Mouse (Mus musculus): ENCODE results near the gene Letm1.

Letm1 gene

DNA sequence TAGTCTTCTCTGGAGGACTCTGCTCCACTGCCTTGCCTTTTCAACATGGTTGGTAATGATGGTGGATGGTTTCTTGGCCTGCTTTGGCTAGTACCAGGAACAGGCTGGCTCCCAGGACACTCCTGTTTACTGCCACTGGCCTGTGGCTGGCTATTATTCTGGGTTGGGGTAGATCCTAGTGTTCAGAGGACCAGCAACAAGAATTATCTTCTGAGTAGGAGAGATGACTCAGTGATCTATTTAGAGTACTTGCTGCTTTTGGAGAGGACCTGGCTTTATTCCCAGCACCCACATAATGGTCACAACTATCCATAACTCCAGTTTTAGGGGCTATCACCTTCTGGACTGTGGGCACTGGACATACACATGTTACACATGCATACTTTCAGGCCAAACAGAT lies 44.3 kb downstream of the Letm1 start:
- DNase-seq (ENCODE audit: low read depth) = peak; percentile 7

DNA sequence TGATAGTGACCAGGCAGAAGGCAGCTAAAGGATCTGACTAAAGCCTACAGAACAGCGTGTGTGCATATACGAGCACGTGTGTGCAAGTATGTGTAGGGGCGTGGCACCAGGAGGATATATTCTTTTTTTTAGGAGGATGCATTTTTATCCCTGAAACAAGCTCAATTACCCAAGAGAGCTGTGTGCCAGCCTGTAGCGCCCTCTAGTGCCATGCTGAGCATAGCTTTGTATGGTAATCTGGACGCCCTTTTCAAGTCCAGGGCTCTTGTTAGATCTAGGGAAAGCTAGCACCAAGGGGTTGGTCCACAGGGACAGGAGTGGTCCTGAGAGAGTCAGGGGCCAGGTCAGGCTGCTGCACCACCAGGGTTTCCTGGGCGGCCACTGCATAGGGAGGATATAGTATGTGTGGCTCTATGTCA lies 44.7 kb downstream of the Letm1 start:
- peak; percentile 78 for DNase-seq (ENCODE audit: low read depth)

DNA sequence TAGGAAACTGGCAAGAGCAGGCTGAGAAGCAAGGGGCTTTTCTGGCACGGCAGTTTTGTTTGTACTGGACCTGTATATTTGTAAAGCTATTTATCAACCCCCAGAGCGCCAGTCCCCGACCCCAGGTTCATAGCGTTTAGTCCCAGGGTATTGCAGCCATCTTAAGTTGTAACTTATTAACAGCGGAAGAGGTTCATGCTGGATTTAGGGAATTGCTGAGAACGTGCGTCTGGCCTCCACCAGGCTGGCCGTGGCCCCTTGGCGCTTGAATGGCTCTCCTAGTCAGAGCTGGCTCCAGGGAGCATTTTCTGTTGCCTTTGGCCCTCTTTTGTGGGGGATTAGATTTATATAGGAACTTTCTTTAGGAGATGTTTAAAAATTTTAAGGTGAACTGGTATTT lies 46.4 kb downstream of the Letm1 start:
- DNase-seq (ENCODE audit: low read depth) = no peak

DNA sequence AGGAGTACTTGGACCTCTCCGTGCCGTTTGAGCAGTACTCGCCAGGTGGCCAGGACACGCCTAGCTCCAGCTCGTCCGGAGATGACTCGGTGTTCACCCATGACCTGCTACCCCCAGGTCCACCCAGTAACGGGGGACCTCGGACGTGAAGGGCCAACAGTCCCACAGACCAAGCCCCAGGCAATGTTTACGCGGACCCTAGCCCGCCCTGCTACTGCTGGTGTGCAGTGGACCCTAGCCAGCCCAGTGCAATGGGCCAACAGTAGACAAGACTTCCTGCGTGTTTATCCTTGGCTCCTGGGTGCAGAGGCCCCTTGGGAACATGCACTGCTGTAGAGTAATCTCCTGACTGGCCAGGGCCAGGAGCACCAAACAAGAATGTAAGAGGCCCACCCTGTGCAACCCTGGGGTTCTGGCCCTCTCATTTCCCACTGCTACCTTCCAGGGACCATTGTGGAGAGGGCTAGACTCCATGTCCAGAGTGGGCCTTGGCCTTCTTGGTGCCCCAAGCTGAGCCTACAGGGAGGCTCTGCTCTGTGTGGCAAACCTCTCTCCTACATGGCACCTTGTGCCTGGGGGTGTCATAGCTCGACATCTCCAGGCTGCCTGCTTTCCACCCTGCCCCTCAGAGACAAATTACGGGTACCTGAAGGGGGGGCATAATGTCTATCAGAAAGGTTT lies 47.1 kb downstream of the Letm1 start:
- no peak for DNase-seq (ENCODE audit: low read depth)

DNA sequence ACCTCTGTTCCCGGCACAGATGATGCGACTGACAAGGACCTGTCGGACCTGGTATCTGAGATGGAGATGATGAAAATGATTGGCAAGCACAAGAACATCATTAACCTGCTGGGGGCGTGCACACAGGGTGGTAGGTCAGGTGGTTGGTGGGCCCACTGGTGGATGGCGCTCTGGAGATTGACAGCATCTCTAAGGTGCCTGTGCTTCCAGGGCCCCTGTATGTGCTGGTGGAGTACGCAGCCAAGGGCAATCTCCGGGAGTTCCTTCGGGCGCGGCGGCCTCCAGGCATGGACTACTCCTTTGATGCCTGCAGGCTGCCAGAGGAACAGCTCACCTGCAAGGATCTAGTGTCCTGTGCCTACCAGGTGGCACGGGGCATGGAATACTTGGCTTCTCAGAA lies 48.8 kb downstream of the Letm1 start:
- DNase-seq (ENCODE audit: low read depth) = no peak

DNA sequence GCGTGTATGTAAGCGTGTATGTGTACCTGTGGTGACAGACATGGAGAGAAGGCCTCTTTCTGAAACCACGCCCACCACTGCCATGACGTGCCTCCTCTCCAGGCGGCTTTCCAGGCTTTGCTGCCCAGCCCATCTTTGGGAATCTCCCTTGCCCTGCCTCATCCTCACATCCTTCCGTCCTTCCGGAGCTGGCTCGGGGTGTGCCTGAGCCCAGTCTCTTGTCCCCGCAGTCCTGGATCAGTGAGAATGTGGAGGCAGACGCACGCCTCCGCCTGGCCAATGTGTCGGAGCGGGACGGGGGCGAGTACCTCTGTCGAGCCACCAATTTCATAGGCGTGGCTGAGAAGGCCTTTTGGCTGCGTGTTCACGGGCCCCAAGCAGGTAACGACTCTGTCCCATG lies 51.6 kb downstream of the Letm1 start:
- DNase-seq (ENCODE audit: low read depth) = no peak

DNA sequence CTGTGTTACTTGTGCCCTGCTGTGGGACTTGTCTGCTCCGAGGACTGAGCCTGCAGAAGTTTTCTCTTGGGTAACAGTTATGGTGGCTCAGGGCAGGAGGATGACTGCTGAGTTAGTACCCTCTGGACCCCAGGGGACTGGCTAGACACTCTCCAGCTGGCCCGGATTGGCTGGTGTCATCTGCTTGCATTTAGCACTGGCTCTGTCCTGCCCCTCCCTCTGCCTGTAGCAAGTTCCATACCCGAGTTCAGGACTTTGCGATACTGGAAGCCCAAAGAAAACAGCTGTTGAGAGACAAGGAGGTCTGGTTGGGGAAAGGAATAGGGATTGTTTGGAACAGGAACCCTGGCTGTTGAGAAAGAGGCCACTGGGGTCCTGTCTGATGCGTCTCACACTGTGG lies 52.1 kb downstream of the Letm1 start:
- no peak for DNase-seq (ENCODE audit: low read depth)

DNA sequence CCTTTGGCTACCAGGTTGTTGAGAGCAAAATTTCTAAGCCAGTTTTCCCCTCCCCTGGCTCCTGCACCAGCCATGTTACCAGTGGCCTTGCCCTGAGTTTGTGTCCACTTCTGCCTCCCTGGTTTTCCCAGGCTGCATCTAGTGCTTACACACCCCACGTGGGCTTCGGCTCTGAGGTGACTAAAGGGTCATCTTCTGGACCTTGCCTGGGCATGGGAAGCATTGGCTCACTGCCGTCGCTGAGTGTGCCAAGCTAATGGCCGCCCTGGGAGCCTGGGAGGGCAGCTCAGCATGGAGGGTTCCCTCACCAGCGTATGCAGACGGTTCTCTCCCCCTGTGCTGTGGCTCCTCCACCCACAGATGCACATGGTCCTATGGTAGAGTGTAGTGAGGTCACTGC lies 53.8 kb downstream of the Letm1 start:
- peak; percentile 31 for DNase-seq (ENCODE audit: low read depth)

DNA sequence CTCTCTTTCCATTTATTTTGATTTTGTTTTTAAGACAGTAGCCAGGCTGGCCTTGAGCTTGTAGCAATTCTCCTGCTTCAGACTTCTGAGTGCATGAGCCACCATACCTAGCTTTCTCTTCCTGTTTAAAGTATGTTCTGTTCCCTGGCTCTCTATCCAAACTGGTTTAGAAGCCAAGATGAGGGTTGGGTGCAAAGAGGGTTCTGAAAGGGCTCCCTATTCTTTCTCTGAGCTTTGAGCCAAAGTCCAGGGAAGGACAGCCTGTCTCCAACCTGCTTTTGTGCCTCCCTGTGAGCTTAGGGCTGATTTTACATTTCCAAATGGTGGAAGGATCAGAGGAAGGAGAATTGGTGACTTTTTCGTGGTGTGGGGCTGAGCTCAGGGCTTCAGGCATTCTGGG lies 55.7 kb downstream of the Letm1 start:
- DNase-seq (ENCODE audit: low read depth) = no peak

DNA sequence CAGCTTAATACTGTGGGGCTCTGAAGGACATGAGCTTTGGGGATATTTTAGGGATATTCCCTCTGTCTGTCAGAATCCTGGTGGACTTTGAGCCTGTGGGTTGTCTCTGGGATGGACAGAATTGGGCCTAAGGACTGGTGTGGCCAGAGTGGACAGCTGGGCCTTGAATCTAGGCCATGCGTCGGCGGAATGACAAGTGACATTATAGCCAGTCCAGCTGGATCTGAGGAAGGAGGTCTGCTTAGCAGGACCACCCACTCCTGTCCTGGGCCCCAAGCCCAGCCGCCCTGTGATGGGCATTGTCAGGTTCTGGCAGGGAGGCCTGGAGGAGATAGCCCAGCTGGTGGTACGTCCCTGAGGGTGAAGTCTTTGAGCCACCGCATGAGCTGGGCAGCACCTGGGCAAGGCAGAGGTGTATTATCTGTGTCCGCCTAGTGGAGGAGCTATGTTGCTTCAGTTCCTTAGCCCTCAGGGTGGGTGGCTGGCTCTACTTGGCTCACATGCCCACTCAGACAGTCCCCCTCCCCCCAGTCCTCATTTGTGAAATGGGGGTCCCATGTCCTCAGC lies 56.5 kb downstream of the Letm1 start:
- no peak for DNase-seq (ENCODE audit: low read depth)

DNA sequence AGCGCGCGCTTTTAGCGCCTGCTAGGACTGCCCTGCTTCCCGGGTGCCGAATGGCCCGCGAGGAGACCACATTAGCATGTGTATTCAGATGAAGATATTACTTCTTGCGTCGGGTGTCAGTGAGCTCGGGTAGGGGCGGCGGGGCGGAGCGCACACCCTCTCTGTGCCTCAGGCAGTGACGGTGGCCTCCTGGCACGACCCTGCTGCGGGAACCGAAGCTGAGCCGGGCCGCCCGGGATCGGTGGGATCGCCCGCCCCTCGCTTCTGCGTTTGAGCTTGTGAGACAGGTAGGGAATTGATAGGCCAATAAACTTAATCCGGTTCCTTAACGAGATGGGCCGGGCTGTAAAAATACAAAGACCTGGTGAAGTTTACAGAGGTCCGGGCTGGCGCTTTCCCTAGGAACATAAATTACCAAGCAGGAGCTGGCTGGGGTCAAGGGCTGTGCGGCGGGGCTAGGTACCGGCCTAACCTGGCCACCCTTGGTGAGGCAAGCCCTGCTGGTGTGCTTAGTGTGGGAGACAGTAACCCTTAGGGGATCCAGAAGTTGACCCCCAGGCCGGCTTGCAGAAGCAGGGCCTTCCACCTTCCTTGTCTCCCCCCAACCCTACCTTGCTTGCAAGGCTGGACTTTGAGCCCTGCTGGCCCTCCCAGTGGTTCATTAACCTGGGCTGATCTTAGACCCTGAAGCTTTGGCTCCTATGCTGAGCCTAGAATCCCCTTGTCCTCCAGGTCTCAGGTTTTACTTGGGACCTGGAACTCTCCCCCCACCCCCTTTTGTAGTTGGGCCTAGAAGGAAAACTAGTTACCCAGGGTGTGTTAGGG lies 58.8 kb downstream of the Letm1 start:
- no peak for DNase-seq (ENCODE audit: low read depth)

DNA sequence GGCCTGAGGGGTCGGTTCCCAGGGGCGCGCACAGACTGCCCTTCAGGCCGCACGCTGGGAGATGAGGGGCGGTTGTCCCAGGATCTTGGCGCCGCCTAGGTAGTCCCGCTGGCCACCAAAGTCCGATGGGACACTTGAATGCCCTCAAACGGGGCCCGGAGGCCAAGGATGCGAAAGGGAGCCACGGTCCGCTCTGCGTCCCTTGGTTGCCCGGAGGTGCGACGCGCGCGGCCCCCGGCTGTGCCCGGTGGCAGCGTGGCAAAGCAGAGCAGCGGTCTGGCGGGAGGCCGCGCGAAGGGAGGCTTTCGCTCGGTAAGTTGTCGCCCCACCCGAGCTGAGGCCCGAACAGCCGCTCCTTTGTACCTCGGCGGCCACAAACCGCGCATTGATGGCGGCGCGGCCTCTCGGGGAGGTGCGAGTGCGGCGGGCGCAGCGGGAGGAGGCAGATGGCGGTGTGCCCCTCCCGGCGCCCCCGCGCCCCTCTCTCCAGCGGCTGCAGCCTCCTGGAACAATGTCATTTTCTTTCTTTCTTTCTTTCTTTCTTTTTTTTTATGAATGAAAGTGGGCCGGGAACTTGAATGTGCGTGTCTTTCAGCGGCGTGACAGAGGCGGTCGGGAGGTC lies 59.5 kb downstream of the Letm1 start:
- no peak for DNase-seq (ENCODE audit: low read depth)

DNA sequence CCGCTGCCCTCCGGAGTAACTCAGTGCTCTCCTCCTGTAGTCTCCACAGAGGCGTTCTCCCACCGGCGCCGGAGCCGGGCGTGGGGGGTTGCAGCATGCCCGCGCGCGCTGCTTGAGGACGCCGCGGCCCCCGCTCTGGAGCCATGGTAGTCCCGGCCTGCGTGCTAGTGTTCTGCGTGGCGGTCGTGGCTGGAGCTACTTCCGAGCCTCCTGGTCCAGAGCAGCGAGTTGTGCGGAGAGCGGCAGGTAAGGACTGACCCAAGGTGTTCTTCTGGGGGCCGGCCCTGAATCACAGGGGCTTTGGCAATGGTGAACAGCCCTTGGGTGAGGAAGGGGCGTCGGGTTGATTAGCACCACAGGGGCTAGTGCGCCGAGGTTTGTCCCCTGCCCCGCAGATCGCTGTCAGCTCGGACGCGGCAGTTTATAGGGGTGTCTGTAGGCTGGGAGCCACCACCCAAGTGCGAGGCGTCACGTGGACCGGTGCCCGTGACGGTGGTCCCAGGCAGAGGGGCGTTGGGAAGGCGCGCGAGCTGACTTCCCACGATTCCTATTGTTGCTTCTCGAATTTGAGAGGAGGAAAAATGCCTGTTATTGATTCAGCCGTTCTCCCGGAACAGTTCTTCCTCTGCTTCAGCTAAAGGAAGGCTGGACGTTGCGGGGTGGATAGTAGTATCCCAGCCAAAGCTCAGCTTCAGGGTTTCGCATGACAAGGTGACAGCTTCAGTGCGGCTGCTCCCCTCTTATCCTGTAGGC lies 60.2 kb downstream of the Letm1 start:
- no peak for DNase-seq (ENCODE audit: low read depth)

DNA sequence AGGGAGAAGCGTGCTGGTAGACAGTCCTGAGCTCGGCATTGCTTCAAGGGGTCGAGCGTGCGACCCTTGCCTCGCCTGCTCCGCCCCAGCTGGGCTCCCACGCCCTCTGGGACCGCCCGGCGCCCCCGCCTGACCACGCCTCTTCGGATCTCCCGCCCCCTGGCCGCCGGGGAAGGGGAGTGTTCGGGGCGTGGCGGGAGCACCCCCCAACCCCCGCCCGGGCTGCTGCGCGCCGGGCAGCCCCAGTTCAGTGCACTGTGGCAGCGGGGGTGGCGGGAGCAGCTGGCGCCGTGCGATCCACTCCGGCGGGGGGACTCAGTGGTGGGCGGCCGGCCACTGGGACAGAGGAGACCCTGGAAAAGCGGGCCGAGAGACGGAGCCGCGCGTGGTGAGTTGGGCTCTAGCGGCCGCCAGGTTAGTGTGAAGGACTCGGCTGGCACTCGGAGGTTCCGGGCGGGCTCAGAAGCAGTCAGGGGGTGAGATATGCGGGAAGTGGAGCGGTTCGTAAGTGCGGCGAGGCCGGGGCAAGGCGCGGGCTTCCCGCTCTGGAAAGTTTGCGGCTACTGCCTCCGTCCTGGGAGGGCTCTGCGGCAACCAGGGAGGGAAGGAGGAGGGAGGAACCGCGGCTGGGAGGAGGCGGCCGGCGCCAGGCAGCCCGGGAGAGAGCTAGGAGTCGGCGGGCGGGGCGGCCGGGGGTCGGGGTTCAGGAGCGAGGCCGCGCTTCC lies 60.9 kb downstream of the Letm1 start, which contains the start of gene Fgfr3:
Gene Fgfr3 (plus strand): TSS at position 134 of the 725 bp plus-strand sequence.
- no peak for DNase-seq (ENCODE audit: low read depth)

DNA sequence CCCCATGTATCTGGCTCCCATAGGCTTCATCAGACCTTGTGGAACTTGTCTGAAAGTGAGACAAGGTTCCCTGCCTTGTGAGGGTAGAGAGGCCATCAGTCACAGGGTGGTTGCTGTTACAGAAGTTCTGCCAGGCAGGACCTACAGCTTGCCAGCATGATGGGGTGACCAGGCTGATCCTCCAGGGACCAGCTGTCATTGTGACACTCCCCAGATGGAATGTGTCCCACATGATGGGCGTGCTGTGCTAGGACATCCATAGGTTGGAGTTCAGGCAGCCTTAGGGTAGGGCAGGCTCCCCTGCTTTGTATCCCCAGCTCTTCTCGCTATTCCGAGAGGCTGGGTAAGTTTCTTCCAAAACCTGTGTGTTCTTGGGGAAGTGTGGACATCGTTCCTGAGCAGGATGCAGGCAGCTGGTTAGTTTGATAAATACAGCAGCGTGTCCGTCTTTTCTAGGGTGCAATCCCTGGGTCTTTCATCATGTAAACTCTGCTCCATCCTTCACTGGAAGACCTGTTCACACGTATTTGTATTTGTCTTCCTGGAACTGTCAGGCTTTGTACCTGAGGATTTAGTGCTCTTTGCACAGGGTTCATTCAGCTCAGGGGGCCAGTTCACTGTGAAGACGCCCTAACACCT lies 61.6 kb downstream of the Letm1 start:
- no peak for DNase-seq (ENCODE audit: low read depth)

DNA sequence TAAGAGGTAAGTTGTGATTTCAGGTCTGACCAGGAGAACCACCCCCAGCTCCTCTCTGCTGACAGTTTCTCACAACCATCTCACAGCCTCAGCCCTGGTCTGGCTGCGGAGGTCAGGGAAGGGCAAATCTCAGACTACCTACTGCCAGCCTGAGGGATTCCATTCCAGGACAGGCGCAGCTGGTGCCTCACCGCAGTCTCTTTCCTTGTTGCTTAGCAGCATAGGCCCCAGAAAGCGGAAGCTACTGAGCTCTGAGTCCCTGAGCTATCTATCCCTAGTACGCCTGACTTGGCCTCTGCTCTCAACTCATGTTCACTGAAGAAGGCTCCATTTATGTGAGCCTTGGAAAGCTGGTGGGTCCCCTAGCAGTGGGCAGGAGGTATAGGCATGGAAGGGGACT lies 64.2 kb downstream of the Letm1 start:
- no peak for DNase-seq (ENCODE audit: low read depth)

DNA sequence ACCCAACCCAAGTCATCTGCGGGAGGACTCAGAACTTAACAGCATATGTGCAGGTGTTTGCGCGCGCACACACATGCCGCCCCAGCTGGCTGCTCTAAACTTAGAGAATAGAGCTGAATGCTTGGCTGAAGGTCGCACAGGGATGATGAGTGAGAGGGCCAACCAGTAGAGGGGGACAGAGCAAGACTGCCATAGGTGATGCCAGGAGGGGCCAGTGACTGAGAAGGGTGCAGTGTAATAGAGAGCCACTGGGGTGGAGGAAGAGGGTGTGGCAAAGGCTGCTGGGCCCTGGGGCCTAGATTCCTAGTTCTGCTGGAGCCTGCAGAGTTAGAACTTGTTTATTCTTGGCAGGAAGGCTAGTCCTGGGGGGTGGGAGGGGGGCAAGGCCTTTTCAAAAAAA lies 66.2 kb downstream of the Letm1 start:
- no peak for DNase-seq (ENCODE audit: low read depth)

DNA sequence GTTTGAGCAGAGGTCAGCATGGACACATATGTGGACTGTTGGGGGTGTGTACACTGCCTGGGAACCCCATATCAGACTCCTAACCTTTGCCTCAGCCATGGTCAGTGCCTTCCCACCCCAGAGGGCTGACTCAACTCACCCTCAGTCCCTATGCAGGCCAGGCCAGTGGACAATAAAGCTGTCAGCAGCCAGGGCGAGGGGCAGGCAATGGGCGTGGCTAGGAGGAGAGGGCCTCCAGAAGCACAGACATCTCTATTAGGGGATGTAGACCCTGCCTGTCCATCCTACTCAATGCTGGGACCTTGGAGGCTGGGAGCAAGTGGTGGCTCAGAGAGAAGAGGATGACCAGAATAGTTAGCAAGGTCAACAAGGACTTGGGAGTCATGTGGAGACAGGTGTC lies 67.4 kb downstream of the Letm1 start:
- no peak for DNase-seq (ENCODE audit: low read depth)

DNA sequence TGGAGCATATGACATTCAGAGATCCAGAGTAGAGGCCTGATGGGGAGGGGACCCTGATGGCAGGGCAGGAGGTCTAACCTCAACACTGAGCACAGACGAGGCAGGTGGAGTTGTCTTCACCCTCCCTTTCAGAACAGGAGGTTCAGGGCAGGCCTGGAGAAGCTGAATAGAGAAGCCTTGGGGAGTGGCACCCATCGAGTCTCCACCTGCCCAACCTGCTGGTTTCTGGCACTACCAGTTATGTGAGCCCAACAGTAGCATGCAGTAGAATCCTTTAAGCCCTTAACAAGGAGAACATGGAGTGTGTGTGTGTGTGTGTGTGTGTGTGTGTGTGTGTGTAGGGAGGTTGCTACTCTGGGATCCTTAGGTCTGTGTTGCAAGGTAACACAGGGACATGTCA lies 70.1 kb downstream of the Letm1 start:
- no peak for DNase-seq (ENCODE audit: low read depth)

DNA sequence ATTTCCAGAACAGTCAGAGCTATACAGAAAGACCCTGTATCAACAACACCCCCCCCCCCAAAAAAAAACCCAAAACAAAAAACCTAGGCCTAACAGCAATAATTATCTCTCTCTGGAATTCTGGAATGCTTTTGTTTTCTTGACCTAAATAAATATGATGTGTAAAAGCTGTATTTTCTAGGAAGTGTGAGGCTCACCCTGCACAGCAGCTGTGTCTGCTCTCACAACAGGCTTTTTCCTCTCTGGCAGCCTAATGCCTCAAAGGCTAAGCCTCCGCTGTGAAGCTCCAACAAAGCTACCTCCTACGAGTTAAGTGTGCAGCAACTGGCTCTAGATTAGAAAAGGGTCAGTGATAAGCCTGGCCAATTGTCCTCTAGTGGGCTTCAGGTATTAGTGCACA lies 73.6 kb downstream of the Letm1 start:
- no peak for DNase-seq (ENCODE audit: low read depth)

DNA sequence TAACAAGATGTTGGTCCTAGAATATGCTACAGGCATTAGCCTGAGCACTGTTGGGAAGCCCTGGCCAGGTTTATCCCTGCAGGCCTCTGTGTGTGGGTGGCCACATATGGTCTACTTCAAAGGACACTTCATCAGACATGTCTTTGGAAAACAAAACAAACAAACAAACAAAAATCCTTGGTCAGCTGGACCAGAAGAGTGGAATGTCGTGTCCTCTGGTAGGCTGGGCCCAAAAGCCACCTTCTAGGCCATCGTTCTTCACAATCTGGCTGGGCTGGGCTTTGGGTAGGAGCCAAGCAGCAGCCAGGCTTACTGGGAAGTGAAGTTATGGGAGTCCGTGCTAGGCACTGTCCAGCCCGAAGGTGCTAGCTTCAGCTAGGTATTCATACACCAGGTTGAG lies 75.5 kb downstream of the Letm1 start:
- DNase-seq (ENCODE audit: low read depth) = peak; percentile 14
